Mouse (Mus musculus): ENCODE results near the gene Pnpla6.

- TF ChIP-seq CTCF (IDR thresholded peaks at IDR 0.05; ENCODE audit: low read depth), result no peak
- TF ChIP-seq EP300 (optimal IDR thresholded peaks at IDR 0.05), result no peak
Measured at GRCm38 (mm10) chr8:3522007-3522697, 7.0 kb downstream of the Pnpla6 start.
